Mouse (Mus musculus): ENCODE measurements around the gene Gh. TPM values are rescaled to one million over a fixed set of nuclear protein-coding genes. Genes with fewer than 3 reads are reported as not detected.
A peak's percentile ranks its signal among the peaks of the same experiment; 100 is the strongest.

Gene Gh
- polyA plus RNA-seq, 1 experiment: not detected

DNA sequence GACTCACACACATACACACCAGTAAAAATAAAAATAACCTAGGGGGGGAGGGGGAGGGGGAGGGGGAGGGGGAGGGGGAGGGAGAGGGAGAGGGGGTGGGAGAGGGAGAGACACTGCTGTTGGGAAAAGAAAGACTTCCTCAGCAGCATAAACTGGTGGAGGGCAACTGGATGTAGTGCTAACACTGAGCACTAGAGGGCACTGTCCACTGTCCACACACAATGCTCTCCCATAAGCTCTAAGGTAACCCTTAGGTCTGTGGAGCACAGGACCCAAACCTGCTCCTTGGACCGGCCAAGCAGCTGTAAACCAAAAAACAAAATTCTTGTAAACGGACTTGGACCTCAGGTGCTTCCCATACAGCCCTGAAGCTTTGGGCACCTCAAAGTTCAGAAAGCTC is 969 bp upstream of the Gh start:
- Histone ChIP-seq H3K36me3 (ENCODE audit: control insufficient read depth) (no peaks in the 10 kb centered on the region), H3K9me3 (ENCODE audit: control insufficient read depth, low read length) (peaks cover 1% of the 10 kb centered on the region), H3K4me3 (replicated peaks) (no peak overlapping the region), H3K27me3 (ENCODE audit: control insufficient read depth) (no peaks in the 10 kb centered on the region), H3K4me1 (ENCODE audit: control insufficient read depth) (no peaks in the 10 kb centered on the region)
- no peak for TF ChIP-seq GATA1 (IDR thresholded peaks at IDR 0.05; ENCODE audit: low read length)
- TF ChIP-seq TAL1 (IDR thresholded peaks at IDR 0.05; ENCODE audit: low read length): no peak

DNA sequence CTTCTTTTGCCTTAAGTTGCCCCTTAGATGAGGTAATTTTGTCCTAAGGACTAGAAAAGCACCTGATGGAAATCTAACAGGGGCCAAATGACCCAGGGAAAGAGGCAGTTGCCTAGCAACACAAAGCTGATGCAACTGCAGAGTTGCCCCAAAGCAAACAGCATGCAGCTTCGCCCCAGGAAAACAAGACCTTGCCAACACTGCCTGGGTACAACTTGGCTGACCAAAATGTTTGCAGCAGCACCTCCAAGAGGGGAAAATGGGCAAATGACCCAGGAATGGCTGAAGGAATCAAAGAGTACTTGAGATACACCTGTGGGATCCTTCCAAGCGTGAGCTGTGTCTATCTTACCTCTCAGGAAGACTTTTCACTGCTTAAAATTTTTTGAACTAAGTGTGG is 9.8 kb downstream of the Gh start:
- H3K36me3 ChIP-seq (ENCODE audit: control insufficient read depth): no peaks in the 10 kb centered on the region
- peaks cover 2% of the 10 kb centered on the region; the same call in 1 of the 2 replicates for H3K9me3 ChIP-seq (ENCODE audit: control insufficient read depth, low read length)
- no peak overlapping the region for H3K4me3 ChIP-seq (replicated peaks)
- H3K27me3 ChIP-seq (ENCODE audit: control insufficient read depth): no peaks in the 10 kb centered on the region
- no peak for TF ChIP-seq TAL1 (IDR thresholded peaks at IDR 0.05; ENCODE audit: low read length)
- no peak for TF ChIP-seq GATA1 (IDR thresholded peaks at IDR 0.05; ENCODE audit: low read length)
- H3K4me1 ChIP-seq (ENCODE audit: control insufficient read depth): no peaks in the 10 kb centered on the region

DNA sequence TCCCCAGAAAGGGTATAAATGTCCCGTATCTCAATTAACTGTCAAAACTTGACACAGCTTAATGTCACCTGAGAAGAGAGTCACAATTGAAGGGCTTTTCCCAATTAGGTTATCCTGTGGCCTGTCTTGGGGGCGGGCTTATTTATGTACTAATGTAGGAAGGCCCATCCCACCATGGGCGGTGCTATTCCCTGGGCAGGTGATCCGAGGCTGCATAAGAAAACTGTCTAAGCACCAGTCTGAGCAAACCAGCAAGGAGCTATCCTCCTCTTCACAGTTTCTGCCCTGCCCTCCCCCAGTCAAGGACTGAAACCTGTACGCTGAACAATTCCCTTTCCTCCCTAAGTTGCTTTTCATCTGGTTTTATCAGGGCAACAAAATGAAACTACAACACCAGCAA is 11.3 kb downstream of the Gh start:
- TF ChIP-seq TAL1 (IDR thresholded peaks at IDR 0.05; ENCODE audit: low read length) (no peak), GATA1 (IDR thresholded peaks at IDR 0.05; ENCODE audit: low read length) (no peak)
- no peak overlapping the region for H3K4me3 ChIP-seq (replicated peaks)
- H3K9me3 ChIP-seq (ENCODE audit: control insufficient read depth, low read length): peaks cover 2% of the 10 kb centered on the region; the same call in 1 of the 2 replicates
- no peaks in the 10 kb centered on the region for H3K27me3 ChIP-seq (ENCODE audit: control insufficient read depth)
- H3K4me1 ChIP-seq (ENCODE audit: control insufficient read depth): no peaks in the 10 kb centered on the region
- no peaks in the 10 kb centered on the region for H3K36me3 ChIP-seq (ENCODE audit: control insufficient read depth)

DNA sequence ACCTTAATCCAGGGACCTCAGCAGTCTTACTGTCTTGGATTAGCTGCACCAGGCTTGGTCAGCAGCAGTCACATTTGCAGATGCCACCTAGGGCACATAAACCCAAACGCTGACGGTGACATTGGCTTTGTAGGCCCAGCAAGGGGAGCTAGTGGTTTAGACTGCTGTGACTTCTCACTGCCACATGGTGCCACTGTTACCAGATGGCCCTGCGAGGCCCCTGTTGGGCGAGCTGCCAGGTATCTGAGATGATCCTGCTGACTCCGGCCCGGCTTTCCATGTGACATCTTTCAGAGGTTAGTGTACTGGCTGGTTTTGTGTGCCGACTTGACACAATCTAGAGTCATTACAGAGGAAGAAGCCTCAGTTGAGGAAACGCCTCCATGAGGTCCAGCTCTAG is 12.3 kb downstream of the Gh start:
- no peaks in the 10 kb centered on the region for H3K27me3 ChIP-seq (ENCODE audit: control insufficient read depth)
- H3K36me3 ChIP-seq (ENCODE audit: control insufficient read depth): no peaks in the 10 kb centered on the region
- H3K4me1 ChIP-seq (ENCODE audit: control insufficient read depth): no peaks in the 10 kb centered on the region
- TF ChIP-seq TAL1 (IDR thresholded peaks at IDR 0.05; ENCODE audit: low read length) (no peak), GATA1 (IDR thresholded peaks at IDR 0.05; ENCODE audit: low read length) (no peak)
- H3K4me3 ChIP-seq (replicated peaks): no peak overlapping the region
- H3K9me3 ChIP-seq (ENCODE audit: control insufficient read depth, low read length): peaks cover 2% of the 10 kb centered on the region; the same call in 1 of the 2 replicates

DNA sequence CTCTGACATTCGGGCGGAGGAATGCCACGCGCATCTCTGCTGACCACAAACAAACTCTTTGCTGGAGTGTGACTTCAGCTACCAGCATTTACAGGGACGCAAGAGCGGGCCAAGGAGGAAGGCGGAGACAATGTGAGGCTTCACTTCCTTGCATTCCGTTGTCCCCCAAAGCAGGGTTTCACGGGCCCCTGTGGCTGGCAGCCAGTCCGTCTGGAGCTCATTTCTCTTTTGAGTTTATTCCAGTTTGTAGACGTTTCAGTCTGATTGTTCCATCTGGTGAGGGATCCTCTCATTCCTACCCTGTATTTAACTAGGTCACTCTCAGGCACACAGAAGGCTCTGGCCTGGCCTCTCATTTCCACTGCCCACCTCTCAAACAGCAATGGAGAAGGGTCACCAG is 14.7 kb downstream of the Gh start:
- no peaks in the 10 kb centered on the region for H3K27me3 ChIP-seq (ENCODE audit: control insufficient read depth)
- H3K9me3 ChIP-seq (ENCODE audit: control insufficient read depth, low read length): no peaks in the 10 kb centered on the region
- TF ChIP-seq TAL1 (IDR thresholded peaks at IDR 0.05; ENCODE audit: low read length) (no peak), GATA1 (IDR thresholded peaks at IDR 0.05; ENCODE audit: low read length) (no peak)
- no peaks in the 10 kb centered on the region for H3K4me1 ChIP-seq (ENCODE audit: control insufficient read depth)
- no peaks in the 10 kb centered on the region for H3K36me3 ChIP-seq (ENCODE audit: control insufficient read depth)
- H3K4me3 ChIP-seq (replicated peaks): no peak overlapping the region

DNA sequence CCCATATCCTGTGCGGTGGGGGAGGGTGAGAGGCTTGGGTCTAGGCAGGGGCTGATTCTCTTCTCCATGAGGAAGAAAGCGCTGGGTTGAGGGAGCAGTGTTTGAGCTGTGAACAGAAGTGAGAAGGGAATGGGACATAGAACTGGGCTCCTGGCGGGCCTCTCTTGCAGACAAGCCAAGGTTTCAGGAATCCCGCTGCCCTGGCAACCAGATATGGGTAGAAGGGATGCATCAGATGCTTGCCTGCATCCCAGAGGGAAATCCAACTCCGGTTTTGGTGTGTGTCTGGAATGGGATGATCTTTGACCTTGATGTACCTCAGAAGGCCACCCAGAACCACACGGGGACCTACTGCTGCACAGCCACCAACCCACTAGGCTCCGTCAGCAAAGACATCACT is 15.5 kb downstream of the Gh start:
- Histone ChIP-seq H3K9me3 (ENCODE audit: control insufficient read depth, low read length) (no peaks in the 10 kb centered on the region), H3K36me3 (ENCODE audit: control insufficient read depth) (no peaks in the 10 kb centered on the region), H3K4me3 (replicated peaks) (no peak overlapping the region), H3K4me1 (ENCODE audit: control insufficient read depth) (no peaks in the 10 kb centered on the region), H3K27me3 (ENCODE audit: control insufficient read depth) (no peaks in the 10 kb centered on the region)
- TF ChIP-seq GATA1 (IDR thresholded peaks at IDR 0.05; ENCODE audit: low read length) (no peak), TAL1 (IDR thresholded peaks at IDR 0.05; ENCODE audit: low read length) (no peak)

GRCm38 (mm10) chr11:106284126-106284525 is 17.5 kb downstream of the Gh start:
- Histone ChIP-seq H3K4me1 (ENCODE audit: control insufficient read depth) (no peaks in the 10 kb centered on the region), H3K27me3 (ENCODE audit: control insufficient read depth) (no peaks in the 10 kb centered on the region), H3K36me3 (ENCODE audit: control insufficient read depth) (no peaks in the 10 kb centered on the region), H3K4me3 (replicated peaks) (no peak overlapping the region), H3K9me3 (ENCODE audit: control insufficient read depth, low read length) (no peaks in the 10 kb centered on the region)
- TF ChIP-seq GATA1 (IDR thresholded peaks at IDR 0.05; ENCODE audit: low read length) (no peak), TAL1 (IDR thresholded peaks at IDR 0.05; ENCODE audit: low read length) (no peak)

- Histone ChIP-seq H3K9me3 (ENCODE audit: control insufficient read depth, low read length) (no peaks in the 10 kb centered on the region), H3K4me3 (replicated peaks) (no peak overlapping the region), H3K4me1 (ENCODE audit: control insufficient read depth) (no peaks in the 10 kb centered on the region), H3K27me3 (ENCODE audit: control insufficient read depth) (no peaks in the 10 kb centered on the region), H3K36me3 (ENCODE audit: control insufficient read depth) (no peaks in the 10 kb centered on the region)
- TF ChIP-seq GATA1 (IDR thresholded peaks at IDR 0.05; ENCODE audit: low read length) (no peak), TAL1 (IDR thresholded peaks at IDR 0.05; ENCODE audit: low read length) (no peak)
These were observed 18.3 kb downstream of the Gh start for GRCm38 (mm10) chr11:106283371-106283770.

DNA sequence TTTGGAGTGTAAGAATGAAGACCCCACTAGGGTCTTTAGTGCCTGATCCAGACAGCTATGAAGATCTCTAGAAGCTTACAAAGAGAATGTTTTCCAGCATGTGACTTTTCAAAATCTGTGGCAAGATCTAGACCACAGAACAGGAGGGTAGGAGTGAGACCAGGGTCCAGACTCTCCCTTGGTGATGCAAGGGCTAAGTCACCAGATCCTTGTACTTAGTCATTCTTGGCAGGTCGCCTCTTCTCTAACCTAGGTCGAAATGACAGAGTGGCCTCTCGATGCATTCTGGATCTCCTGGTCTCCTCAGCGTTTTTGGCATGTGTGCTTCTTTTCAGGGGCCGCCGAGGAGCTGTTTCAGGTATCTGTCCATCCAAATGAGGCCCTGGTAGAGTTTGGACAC is 19.2 kb downstream of the Gh start:
- peaks cover 3% of the 10 kb centered on the region; the same call in 1 of the 2 replicates for H3K27me3 ChIP-seq (ENCODE audit: control insufficient read depth)
- H3K4me1 ChIP-seq (ENCODE audit: control insufficient read depth): no peaks in the 10 kb centered on the region
- no peak overlapping the region for H3K4me3 ChIP-seq (replicated peaks)
- H3K36me3 ChIP-seq (ENCODE audit: control insufficient read depth): no peaks in the 10 kb centered on the region
- TF ChIP-seq GATA1 (IDR thresholded peaks at IDR 0.05; ENCODE audit: low read length) (no peak), TAL1 (IDR thresholded peaks at IDR 0.05; ENCODE audit: low read length) (no peak)
- H3K9me3 ChIP-seq (ENCODE audit: control insufficient read depth, low read length): no peaks in the 10 kb centered on the region

- H3K4me3 ChIP-seq (replicated peaks): peak within 1 kb of the TSS; percentile 10
- no peaks in the 10 kb centered on the region for H3K9me3 ChIP-seq (ENCODE audit: control insufficient read depth, low read length)
- H3K4me1 ChIP-seq (ENCODE audit: control insufficient read depth): peaks cover 35% of the 10 kb centered on the region
- TF ChIP-seq GATA1 (IDR thresholded peaks at IDR 0.05; ENCODE audit: low read length) (no peak), TAL1 (IDR thresholded peaks at IDR 0.05; ENCODE audit: low read length) (no peak)
- no peaks in the 10 kb centered on the region for H3K36me3 ChIP-seq (ENCODE audit: control insufficient read depth)
- H3K27me3 ChIP-seq (ENCODE audit: control insufficient read depth): peaks cover 5% of the 10 kb centered on the region
These were observed 25.2 kb downstream of the Gh start, which contains the start of gene Tcam1 for GRCm38 (mm10) chr11:106276454-106276853. Gene Tcam1 (plus strand): TSS chr11:106276672.
